Mouse (Mus musculus) olfactory bulb, adult 2 months (tissue): ENCODE results near the gene Slc9a8.

Source experiments
- CTCF ChIP-seq: fragments of 200-500 bp; IDR thresholded peaks from 2 replicates; pipeline ENCODE4 v1.5.1; 2012; ENCODE audit warnings: low read depth, mild to moderate bottlenecking, low read length, moderate library complexity; ENCODE audit not compliant: insufficient read depth
- POLR2A ChIP-seq: fragments of 200-500 bp; IDR thresholded peaks from 2 replicates; pipeline ENCODE4 v1.6.1; 2012; ENCODE audit warnings: mild to moderate bottlenecking, low read depth, low read length, moderate library complexity; ENCODE audit not compliant: insufficient read depth

DNA sequence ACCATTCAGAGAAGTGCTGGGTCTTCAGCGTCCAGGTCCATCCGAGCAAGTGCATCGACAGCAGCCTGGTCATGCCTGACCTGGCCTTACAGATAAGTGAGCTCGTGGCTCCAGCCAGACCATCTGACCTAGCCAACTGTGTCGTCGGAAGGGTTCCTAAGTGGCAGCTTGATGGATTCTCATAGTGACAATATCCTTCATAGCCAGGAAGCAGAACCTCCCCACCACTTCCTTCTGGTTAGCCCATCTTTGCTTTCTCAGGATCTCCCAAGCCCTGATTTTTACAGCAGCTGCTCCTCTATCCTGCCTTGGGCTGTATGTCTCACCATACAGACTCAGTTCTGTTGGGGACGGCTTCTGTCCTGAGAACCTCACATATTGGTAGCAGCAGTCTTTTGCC is 27.1 kb upstream of the Slc9a8 start:
- TF ChIP-seq POLR2A (no peak), CTCF (no peak)
